Mouse (Mus musculus) colon, adult 2 months (tissue): ENCODE data around the gene Dnm1l. TPM values are rescaled to one million over a fixed set of nuclear protein-coding genes. Genes with fewer than 3 reads are reported as not detected.

ENCODE experiments used
- polyA plus RNA-seq: library from polyadenylated mRNA; depleted of rRNA; stranded (reverse); fragments of >200 nt; gene quantifications from 2 replicates; pipeline ENCODE4 v1.2.3, GENCODE M21; 2012; rRNA removed

The Dnm1l gene
- 5.5 and 8.1 TPM in 2 replicates for polyA plus RNA-seq

GRCm38 (mm10) chr16:16358481-16359100 is at the start of gene Dnm1l:
Gene Dnm1l, minus strand, starts transcription at chr16:16358959.

GRCm38 (mm10) chr16:16302369-16303137 is 56.2 kb downstream of the Dnm1l start, which contains the start of gene Yars2:
Gene Yars2, plus strand, starts transcription at chr16:16302965.

Other genes with a start within 250 kb of the Dnm1l start
- 43.3 and 52.0 TPM in 2 replicates for gene Pkp2, start 145.6 kb downstream of the Dnm1l start, polyA plus RNA-seq
- gene Yars2, start 56.0 kb downstream of the Dnm1l start, polyA plus RNA-seq = 25.1 and 32.4 TPM in 2 replicates
- 5.8 and 7.4 TPM in 2 replicates for gene Fgd4, start 241.6 kb upstream of the Dnm1l start, polyA plus RNA-seq